Mouse (Mus musculus): ENCODE results near the gene Kank1. TPM values are rescaled to one million over a fixed set of nuclear protein-coding genes. Genes with fewer than 3 reads are reported as not detected.

Kank1 gene
- polyA plus RNA-seq, 1 experiment from 2014 or later = 23.1 TPM

DNA sequence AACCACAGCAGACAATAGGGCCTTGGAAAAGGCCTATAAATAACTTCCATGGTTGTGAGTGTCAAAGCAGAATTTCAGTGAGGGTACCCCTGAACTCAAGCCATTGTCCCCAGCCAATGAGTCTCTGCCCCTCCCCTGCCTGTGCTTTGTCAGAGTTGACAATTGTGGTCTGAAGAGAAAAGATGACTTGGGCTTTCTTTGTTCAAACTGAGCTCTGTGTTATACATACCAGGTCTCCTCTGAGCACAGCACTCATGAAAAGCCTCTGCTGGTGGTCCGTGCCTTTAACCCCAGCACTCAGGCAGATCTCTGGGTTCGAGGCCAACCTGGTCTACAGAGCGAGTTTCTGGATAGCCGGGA is 5.8 kb upstream of the Kank1 start:
- Histone ChIP-seq H3K36me3 (no peaks in the 10 kb centered on the region), H3K27me3 (ENCODE audit: low read depth, poor library complexity, severe bottlenecking) (peaks cover 17% of the 10 kb centered on the region), H3K4me3 (no peak overlapping the region), H3K4me1 (peaks cover 24% of the 10 kb centered on the region), H3K27ac (replicated peaks) (0 out of 2 replicates have a peak overlapping the region, but pooled peaks have one; percentile 38), H3K9me3 (replicated peaks) (no peaks in the 10 kb centered on the region)
- 64% methylated on average over 4 of the region's 4 CpGs for WGBS
- no peak for DNase-seq (ENCODE audit: low spot score)

DNA sequence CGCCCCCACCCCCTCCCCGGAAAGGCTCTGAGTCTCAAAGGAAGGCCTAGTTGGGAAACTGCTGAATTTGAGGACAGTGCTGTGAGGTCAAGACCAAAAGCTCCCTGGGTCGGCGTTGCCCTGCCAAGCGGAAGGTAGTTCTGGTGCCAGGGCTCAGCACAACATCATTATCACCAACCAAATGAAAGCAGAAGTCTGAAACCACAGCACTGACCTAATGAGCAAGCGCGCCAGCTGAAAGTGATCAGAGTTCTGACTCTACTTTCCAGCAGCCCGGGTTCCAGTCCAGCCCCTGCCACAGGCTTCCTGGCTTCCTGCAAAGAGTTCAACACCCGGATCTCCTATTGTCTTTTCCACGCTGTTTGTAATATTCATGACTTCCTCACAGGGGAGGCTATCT is 4.7 kb upstream of the Kank1 start:
- peaks cover 33% of the 10 kb centered on the region for H3K4me1 ChIP-seq
- no peak overlapping the region for H3K27ac ChIP-seq (replicated peaks)
- no peaks in the 10 kb centered on the region for H3K36me3 ChIP-seq
- H3K27me3 ChIP-seq (ENCODE audit: low read depth, poor library complexity, severe bottlenecking) = peaks cover 27% of the 10 kb centered on the region
- 74% methylated on average over 10 of the region's 10 CpGs for WGBS
- H3K4me3 ChIP-seq = no peak overlapping the region
- H3K9me3 ChIP-seq (replicated peaks) = no peaks in the 10 kb centered on the region
- no peak for DNase-seq (ENCODE audit: low spot score)

DNA sequence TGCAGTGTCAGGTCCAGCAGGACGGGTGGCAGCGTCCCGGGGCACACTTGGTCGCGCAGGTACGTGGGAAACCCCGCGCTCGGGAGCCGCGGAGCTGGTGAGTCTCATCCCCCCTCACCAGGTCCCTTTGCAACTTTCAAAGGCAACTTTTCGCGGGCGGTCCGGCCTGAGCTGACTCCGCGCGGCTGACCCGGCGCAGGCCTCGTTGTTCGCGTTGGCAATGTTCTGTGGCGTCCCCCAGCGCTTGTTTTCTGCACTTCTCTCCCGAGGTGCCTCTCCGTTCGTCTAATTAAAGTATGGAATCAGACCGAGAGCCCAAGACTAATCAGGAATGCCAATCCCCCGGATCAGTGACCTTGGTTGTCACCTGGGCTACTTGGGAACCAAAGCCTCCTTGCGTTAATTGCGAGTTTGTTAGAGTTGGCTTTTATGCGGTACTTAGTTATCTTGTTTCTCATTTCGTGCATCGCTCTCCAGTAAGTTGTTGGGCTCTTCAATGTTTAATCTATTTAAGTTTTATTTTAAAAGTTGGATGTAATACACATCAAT is 791 bp downstream of the Kank1 start:
- Histone ChIP-seq H3K4me1 (peaks cover 52% of the 10 kb centered on the region), H3K27ac (replicated peaks) (peak overlapping the region; percentile 89), H3K27me3 (ENCODE audit: low read depth, poor library complexity, severe bottlenecking) (peaks cover 38% of the 10 kb centered on the region), H3K36me3 (no peaks in the 10 kb centered on the region), H3K9me3 (replicated peaks) (no peaks in the 10 kb centered on the region), H3K4me3 (peak overlapping the region; percentile 84)
- WGBS = 1% methylated on average over 35 of the region's 35 CpGs
- DNase-seq (ENCODE audit: low spot score) = peak; percentile 78

DNA sequence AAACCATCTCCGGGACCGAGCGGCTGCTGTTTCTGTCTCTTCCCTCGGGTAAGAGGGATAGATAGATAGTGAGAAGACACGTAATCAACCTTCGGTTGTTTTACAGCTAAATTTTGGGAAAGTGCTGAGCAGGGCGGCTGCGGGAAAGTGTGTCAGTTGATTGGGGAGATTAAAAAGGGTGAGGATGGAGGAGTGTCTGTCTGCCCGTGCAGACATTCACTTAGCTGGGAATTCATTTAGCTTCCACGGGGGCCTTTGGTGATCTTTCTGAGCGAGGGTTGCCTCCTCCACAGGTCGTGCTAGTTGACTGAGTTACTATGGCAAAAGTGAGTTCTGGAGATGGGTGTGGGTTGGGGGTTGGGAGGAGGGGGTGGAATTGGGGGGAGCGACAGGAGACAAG is 1.3 kb downstream of the Kank1 start:
- WGBS = 4% methylated on average over 13 of the region's 13 CpGs
- Histone ChIP-seq H3K27ac (replicated peaks) (peak overlapping the region; percentile 64; the same call in 1 of the 2 replicates), H3K9me3 (replicated peaks) (no peaks in the 10 kb centered on the region), H3K36me3 (no peaks in the 10 kb centered on the region), H3K27me3 (ENCODE audit: low read depth, poor library complexity, severe bottlenecking) (peaks cover 38% of the 10 kb centered on the region), H3K4me3 (peak overlapping the region; percentile 84), H3K4me1 (peaks cover 52% of the 10 kb centered on the region)
- DNase-seq (ENCODE audit: low spot score) = peak; percentile 23

DNA sequence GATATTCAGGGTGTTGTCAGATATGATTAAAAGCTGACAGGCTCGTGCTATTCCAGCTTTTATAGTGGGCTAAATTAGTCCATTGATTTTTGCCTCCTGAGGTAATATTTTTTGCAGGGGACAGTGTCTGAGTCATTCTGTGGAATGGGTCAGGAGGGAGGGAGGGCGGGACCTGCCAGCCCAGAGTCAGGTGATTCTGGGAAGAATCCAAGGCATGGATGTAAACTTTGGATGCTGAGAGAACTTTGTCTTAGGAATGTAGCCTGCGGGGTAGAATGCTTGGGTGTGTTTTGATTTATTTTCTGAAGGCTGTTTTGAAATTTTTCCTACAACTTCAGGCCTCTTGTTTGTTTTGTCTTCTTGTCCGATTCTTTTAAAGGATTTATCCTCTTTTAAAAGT is 6.8 kb downstream of the Kank1 start:
- WGBS = 90% methylated on average over 4 of the region's 4 CpGs
- no peak for DNase-seq (ENCODE audit: low spot score)
- no peaks in the 10 kb centered on the region for H3K27me3 ChIP-seq (ENCODE audit: low read depth, poor library complexity, severe bottlenecking)
- H3K36me3 ChIP-seq = no peaks in the 10 kb centered on the region
- no peak overlapping the region for H3K27ac ChIP-seq (replicated peaks)
- H3K4me1 ChIP-seq = peaks cover 24% of the 10 kb centered on the region
- H3K9me3 ChIP-seq (replicated peaks) = no peaks in the 10 kb centered on the region
- H3K4me3 ChIP-seq = no peak overlapping the region

DNA sequence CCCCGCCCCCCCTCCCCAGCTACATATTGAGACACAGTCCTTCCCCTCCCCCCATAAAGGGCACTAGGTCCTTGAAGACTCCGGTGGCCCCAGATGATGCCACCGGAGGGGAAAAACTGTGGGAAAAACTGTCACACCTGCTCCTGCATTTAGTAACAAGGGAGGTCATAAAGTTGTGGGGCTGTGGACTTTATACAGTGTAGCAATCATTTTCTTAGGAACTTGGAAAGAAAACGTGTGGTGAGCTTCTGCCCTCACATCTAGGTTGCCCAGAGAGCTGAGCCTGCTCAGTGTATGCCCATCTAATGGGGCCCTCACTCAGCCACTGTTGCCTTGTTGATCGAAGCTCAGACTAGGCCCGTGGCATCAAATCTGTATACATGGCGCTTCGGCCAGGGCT is 9.3 kb downstream of the Kank1 start:
- H3K4me3 ChIP-seq = no peak overlapping the region
- no peaks in the 10 kb centered on the region for H3K27me3 ChIP-seq (ENCODE audit: low read depth, poor library complexity, severe bottlenecking)
- H3K9me3 ChIP-seq (replicated peaks) = no peaks in the 10 kb centered on the region
- no peak for DNase-seq (ENCODE audit: low spot score)
- WGBS = 92% methylated on average over 8 of the region's 8 CpGs
- peaks cover 24% of the 10 kb centered on the region for H3K4me1 ChIP-seq
- no peaks in the 10 kb centered on the region for H3K36me3 ChIP-seq
- no peak overlapping the region for H3K27ac ChIP-seq (replicated peaks)

DNA sequence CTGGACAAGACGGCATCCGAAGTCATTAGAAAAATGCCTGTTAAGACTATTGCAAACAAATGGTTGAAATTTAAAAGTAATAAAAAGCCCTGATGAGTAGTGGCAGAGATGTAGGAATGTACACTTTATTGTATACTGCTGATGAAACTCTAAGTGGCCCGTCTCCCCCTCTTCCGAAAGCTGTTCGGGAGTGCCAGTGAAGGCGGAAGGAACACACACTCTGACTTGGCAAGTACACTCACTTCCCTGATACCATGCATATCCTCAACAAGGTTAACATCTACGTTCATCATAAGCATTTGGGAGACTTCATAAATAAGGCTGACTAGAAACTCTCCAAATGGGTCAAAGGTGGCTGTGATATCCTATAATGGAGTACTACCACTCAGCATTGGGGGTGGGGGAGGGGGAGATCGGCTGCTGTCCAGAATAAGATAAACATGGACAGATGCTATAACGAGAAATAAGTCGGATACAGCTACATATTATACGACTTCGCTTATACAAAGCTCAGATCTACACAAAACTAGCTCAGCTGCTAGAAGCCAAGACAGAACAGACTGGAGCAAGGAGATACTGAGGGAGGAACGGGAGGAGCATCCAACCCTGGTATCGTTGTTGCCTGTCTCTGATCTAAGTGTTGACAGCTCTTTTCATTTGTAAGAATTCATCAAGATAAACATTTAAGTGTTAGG is 11.2 kb downstream of the Kank1 start:
- Histone ChIP-seq H3K4me3 (no peak overlapping the region), H3K4me1 (peaks cover 14% of the 10 kb centered on the region; the same call in 1 of the 2 replicates), H3K27me3 (ENCODE audit: low read depth, poor library complexity, severe bottlenecking) (no peaks in the 10 kb centered on the region), H3K27ac (replicated peaks) (no peak overlapping the region), H3K9me3 (replicated peaks) (no peaks in the 10 kb centered on the region), H3K36me3 (no peaks in the 10 kb centered on the region)
- 93% methylated on average over 14 of the region's 14 CpGs for WGBS
- no peak for DNase-seq (ENCODE audit: low spot score)

DNA sequence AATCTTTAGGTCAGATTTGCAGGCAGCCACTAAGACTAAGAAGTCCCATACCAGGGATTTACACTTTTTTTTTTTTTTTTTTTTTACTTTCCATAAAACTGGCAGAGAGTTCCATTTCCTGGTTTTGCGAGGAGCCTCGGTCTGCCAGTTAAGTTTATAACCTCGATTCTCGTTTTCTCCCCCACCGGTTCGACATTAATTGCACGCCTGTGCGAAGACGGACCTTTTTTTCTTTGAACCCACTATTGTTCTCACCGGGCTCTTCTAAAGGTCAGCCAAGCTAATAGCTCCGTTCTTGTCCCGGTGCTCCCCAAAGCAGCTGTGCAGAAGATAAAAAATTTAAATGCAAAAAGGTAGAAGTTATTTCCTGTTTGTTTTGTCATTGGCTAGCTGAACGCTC is 12.5 kb downstream of the Kank1 start:
- Histone ChIP-seq H3K4me1 (peaks cover 14% of the 10 kb centered on the region; the same call in 1 of the 2 replicates), H3K36me3 (0 out of 2 replicates have a peak, but pooled peaks cover 3% of the 10 kb centered on the region), H3K4me3 (no peak overlapping the region), H3K27me3 (ENCODE audit: low read depth, poor library complexity, severe bottlenecking) (no peaks in the 10 kb centered on the region), H3K27ac (replicated peaks) (no peak overlapping the region), H3K9me3 (replicated peaks) (no peaks in the 10 kb centered on the region)
- 63% methylated on average over 13 of the region's 13 CpGs for whole genome bisulfite sequencing
- DNase-seq (ENCODE audit: low spot score) = no peak

DNA sequence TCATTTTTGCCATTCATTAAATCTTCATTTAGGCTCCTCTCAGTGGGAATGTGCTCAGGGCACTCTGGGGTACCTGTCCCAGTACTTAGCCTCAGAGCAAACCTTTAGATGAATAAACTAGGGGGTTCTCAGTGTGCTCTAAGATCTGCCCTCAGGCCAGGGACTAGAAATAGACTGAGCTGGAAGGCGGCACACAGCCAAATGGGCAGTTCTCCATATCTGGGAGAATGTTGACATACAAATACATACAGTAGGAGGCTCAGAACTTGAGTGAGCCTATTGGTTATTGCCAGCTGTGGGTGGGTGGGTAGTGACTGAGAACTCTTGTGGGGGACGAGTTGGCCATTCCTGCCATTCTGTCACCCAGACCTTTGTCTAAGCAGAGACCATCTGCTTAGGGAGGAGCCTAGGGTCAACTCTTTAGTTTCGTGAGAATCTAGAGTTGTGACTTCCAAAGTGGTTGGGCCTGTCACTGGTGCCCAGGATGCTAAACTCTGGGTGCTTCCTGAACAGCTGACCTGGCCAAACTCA is 14.9 kb downstream of the Kank1 start:
- Histone ChIP-seq H3K36me3 (0 out of 2 replicates have a peak, but pooled peaks cover 3% of the 10 kb centered on the region), H3K27ac (replicated peaks) (no peak overlapping the region), H3K4me1 (peaks cover 14% of the 10 kb centered on the region; the same call in 1 of the 2 replicates), H3K4me3 (no peak overlapping the region), H3K9me3 (replicated peaks) (no peaks in the 10 kb centered on the region), H3K27me3 (ENCODE audit: low read depth, poor library complexity, severe bottlenecking) (no peaks in the 10 kb centered on the region)
- DNase-seq (ENCODE audit: low spot score) = no peak
- 87% methylated on average over 3 of the region's 3 CpGs for WGBS

DNA sequence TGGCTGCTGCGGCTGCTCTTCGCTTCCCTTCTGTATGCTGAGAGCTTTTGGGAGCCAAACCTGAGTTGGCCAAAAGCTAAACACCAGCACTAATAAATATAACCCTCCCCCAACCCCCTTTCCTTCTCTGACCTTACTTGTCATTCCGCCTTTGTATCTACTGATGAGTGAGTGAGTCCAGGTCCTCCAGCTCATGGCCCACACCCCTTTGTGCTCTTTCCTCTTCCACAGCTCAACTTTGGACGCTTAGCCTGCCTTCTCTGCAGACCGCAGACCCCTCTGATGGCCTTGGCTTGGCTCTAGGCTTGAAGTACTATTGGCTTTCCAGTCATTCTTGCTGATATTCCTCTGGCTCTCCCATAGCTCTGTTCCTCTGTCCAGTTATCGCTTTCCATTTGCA is 16.4 kb downstream of the Kank1 start:
- Histone ChIP-seq H3K4me3 (no peak overlapping the region), H3K9me3 (replicated peaks) (no peaks in the 10 kb centered on the region), H3K36me3 (0 out of 2 replicates have a peak, but pooled peaks cover 3% of the 10 kb centered on the region), H3K27ac (replicated peaks) (no peak overlapping the region), H3K27me3 (ENCODE audit: low read depth, poor library complexity, severe bottlenecking) (no peaks in the 10 kb centered on the region), H3K4me1 (peaks cover 14% of the 10 kb centered on the region; the same call in 1 of the 2 replicates)
- no peak for DNase-seq (ENCODE audit: low spot score)
- 95% methylated on average over 6 of the region's 6 CpGs for WGBS

DNA sequence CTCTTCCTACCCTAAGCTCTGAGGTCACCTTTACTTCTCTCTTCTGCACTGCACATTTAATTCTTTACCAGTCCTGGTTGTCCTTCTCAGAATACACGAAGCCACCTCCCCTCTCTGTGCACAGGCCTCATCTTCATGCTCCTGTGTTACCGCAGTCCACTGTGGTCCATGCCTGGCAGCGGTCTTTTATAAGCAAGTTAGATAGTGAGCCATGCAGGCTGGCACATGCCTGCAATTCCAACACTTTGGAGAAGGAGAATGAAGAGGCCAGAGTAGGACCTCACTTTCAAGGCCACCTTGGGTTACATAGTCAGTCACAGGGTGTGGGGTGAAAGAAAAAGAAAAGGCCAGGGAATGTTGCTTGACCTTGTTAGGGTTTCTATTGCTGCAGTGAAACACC is 16.9 kb downstream of the Kank1 start:
- no peak for DNase-seq (ENCODE audit: low spot score)

DNA sequence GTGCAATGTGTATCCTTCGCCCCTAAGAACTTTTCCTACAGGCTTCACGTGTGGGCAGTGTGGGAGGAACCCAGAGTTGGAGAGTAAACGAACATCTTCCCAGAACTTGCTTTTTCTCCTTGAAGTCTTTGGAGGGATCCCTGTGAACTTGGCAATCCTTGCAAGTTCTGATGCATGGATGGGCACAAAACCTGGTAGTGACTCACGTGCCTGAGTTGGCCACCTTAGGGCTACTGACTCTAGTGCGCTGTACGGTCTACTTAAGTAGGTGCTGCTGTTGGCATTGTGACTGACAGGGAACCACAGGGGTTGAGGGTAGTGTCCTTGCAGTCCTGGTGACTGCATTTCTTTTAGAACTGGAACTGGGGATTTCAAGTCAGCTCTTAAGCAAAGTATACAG is 21.5 kb downstream of the Kank1 start:
- no peaks in the 10 kb centered on the region for H3K9me3 ChIP-seq (replicated peaks)
- H3K27me3 ChIP-seq (ENCODE audit: low read depth, poor library complexity, severe bottlenecking) = no peaks in the 10 kb centered on the region
- no peak overlapping the region for H3K27ac ChIP-seq (replicated peaks)
- WGBS = 90% methylated on average over 6 of the region's 6 CpGs
- H3K4me1 ChIP-seq = no peaks in the 10 kb centered on the region
- DNase-seq (ENCODE audit: low spot score) = no peak
- peaks cover 6% of the 10 kb centered on the region for H3K36me3 ChIP-seq
- no peak overlapping the region for H3K4me3 ChIP-seq

More for the DNA sequence above, 16.9 kb downstream of the Kank1 start:
- Histone ChIP-seq H3K4me1 (peaks cover 14% of the 10 kb centered on the region; the same call in 1 of the 2 replicates), H3K27me3 (ENCODE audit: low read depth, poor library complexity, severe bottlenecking) (no peaks in the 10 kb centered on the region), H3K27ac (replicated peaks) (no peak overlapping the region), H3K4me3 (no peak overlapping the region), H3K9me3 (replicated peaks) (no peaks in the 10 kb centered on the region), H3K36me3 (0 out of 2 replicates have a peak, but pooled peaks cover 3% of the 10 kb centered on the region)
- 93% methylated on average over 3 of the region's 3 CpGs for WGBS

DNA sequence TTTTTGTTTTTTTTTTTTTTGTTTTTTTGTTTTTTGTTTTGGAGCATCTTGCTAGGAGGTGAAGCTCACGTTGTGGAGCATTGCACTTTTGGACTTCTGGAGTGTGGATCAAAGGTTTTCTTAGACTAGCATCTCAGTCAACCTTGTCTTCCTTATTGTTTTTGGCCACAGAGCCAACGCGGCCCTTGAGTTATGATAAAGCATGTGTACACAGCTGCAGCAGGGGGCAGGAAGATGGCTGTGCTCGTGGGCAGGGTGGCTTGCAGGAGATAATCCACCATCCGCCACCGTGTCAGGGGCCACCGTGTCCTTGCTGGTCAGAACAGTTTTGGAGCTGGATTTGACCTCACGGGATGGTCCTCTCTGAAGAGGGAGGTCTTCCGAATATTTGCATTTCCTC is 29.4 kb downstream of the Kank1 start:
- peaks cover 8% of the 10 kb centered on the region; the same call in 1 of the 2 replicates for H3K9me3 ChIP-seq (replicated peaks)
- H3K4me1 ChIP-seq = peaks cover 26% of the 10 kb centered on the region
- peaks cover 16% of the 10 kb centered on the region for H3K36me3 ChIP-seq
- 20% methylated on average over 9 of the region's 9 CpGs for WGBS
- peak overlapping the region; percentile 24 for H3K4me3 ChIP-seq
- H3K27me3 ChIP-seq (ENCODE audit: low read depth, poor library complexity, severe bottlenecking) = peaks cover 5% of the 10 kb centered on the region; the same call in 1 of the 2 replicates
- DNase-seq (ENCODE audit: low spot score) = peak; percentile 30
- 0 out of 2 replicates have a peak overlapping the region, but pooled peaks have one; percentile 49 for H3K27ac ChIP-seq (replicated peaks)

Measured in midbrain, embryonic 10.5 days (tissue).